Mouse (Mus musculus): Measurements from ENCODE around the gene Zcchc12. TPM values are rescaled to one million over a fixed set of nuclear protein-coding genes. Genes with fewer than 3 reads are reported as not detected.

Zcchc12 gene
- polyA plus RNA-seq (2012; rRNA removed), result not detected in 2 replicates

DNA sequence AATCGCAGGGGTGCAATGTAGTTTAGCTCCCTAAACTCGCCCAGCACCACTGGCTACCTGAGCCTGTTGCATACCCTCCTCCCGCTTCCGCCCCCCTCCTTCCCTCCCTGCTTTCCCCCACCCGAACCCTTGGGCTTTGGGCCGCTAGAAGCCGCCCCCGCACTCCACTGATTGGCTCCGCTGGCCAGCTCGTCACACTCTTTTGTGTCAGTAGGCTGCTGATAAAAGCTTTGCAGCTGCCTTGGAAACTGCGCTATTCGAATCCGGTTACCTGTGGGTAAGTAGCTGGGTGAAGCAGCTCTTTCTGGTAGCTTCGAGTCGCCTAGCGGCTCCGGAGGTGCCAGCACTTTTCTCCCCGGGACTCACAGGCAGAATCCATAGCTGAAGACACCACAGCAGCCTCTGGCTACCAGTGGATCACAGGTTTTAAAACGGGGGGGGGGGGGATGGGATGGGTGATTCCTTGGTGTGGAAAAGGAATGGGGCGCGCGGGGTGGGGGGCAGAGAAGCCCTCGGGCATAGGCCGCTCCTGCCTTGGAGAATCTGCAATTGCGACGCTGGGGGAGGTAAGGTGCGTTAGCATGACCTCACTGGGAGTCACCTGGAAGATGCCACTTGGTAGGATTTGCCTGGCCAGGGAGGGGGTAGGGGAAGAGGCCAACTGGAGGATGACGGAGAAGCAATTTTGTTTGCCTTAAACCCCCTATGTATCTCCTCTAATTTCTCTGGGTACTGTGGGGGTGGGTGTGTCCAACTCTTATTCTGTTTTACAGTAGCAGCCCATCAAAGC, at the start of gene Zcchc12:
Gene Zcchc12, plus strand, starts transcription at position 169 of the 790 bp plus-strand sequence.
- 33% methylated on average over 27 of the region's 28 CpGs for WGBS
- Histone ChIP-seq H3K27ac (ENCODE audit: insufficient read depth, low read length) (no peak within 1 kb of the TSS), H3K4me3 (ENCODE audit: extremely low read depth, insufficient read depth, insufficient read length) (no peak within 1 kb of the TSS), H3K4me1 (ENCODE audit: control insufficient read depth, insufficient read depth, insufficient read length) (no peaks in the 10 kb centered on the region), H3K27me3 (ENCODE audit: control insufficient read depth, insufficient read depth, low read length) (no peaks in the 10 kb centered on the region), H3K36me3 (ENCODE audit: control insufficient read depth, insufficient read depth, low read length) (no peaks in the 10 kb centered on the region)
- no peak for TF ChIP-seq POLR2A (IDR thresholded peaks at IDR 0.05; ENCODE audit: low read depth, low read length)
- TF ChIP-seq CTCF (IDR thresholded peaks at IDR 0.05; ENCODE audit: extremely low read depth, insufficient read depth, insufficient read length, insufficient replicate concordance), result no peak
- peak in 1 of 2 experiments; percentile 3 for DNase-seq (ENCODE audit: low read depth in 1 of 2, low spot score in 2 of 2)

DNA sequence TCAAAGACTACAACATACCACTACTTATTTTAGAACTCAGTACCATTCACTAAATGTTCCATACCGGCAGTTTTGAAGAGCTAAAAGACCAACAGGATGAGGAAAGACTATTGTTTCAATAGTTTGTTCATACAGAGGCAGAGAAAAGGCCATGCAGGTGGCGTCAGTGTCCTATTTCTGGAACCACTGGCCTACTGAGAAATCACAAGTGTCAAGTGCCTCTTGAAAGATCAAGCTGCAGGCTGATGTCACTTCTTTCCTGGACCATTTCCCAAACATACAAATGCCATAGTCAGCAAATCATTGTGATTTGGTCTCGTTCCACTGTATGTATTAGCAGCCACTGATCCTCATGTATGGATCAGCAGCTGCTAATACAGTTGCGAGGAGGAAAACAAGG, 49.0 kb upstream of the Zcchc12 start:
- Histone ChIP-seq H3K4me1 (ENCODE audit: control insufficient read depth, insufficient read depth, insufficient read length) (no peaks in the 10 kb centered on the region), H3K27ac (ENCODE audit: insufficient read depth, low read length) (no peak overlapping the region), H3K4me3 (ENCODE audit: extremely low read depth, insufficient read depth, insufficient read length) (no peak overlapping the region), H3K36me3 (ENCODE audit: control insufficient read depth, insufficient read depth, low read length) (no peaks in the 10 kb centered on the region), H3K27me3 (ENCODE audit: control insufficient read depth, insufficient read depth, low read length) (no peaks in the 10 kb centered on the region)
- TF ChIP-seq CTCF (IDR thresholded peaks at IDR 0.05; ENCODE audit: extremely low read depth, insufficient read depth, insufficient read length, insufficient replicate concordance) (no peak), POLR2A (IDR thresholded peaks at IDR 0.05; ENCODE audit: low read depth, low read length) (no peak)
- DNase-seq (ENCODE audit: low read depth in 1 of 2, low spot score in 2 of 2), result no peak
- 56% methylated on average over 4 of the region's 4 CpGs for WGBS

DNA sequence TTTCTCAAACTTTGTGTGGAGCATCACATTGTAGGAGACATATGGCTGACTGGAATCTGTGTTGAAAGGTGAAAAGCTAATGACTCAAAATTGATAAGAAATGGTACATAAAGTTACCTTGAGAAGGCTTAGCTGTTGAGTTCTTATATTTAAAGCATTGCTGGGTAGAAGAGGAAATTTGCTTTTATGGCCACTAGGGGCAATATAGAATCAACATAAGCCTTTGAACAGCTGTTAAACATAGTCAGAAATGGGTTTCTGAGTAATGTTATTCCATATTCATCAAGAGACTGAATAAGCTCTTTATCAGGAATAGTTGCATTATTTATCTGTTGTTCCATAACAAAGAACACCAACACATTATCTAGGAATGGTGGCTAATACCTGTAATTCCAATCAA, 45.6 kb upstream of the Zcchc12 start:
- no peak overlapping the region for H3K4me3 ChIP-seq (ENCODE audit: extremely low read depth, insufficient read depth, insufficient read length)
- no peak for DNase-seq (ENCODE audit: low read depth in 1 of 2, low spot score in 2 of 2)
- TF ChIP-seq CTCF (IDR thresholded peaks at IDR 0.05; ENCODE audit: extremely low read depth, insufficient read depth, insufficient read length, insufficient replicate concordance), result no peak
- no peak for TF ChIP-seq POLR2A (IDR thresholded peaks at IDR 0.05; ENCODE audit: low read depth, low read length)
- H3K4me1 ChIP-seq (ENCODE audit: control insufficient read depth, insufficient read depth, insufficient read length), result no peaks in the 10 kb centered on the region
- H3K36me3 ChIP-seq (ENCODE audit: control insufficient read depth, insufficient read depth, low read length), result no peaks in the 10 kb centered on the region
- H3K27ac ChIP-seq (ENCODE audit: insufficient read depth, low read length), result no peak overlapping the region
- H3K27me3 ChIP-seq (ENCODE audit: control insufficient read depth, insufficient read depth, low read length), result no peaks in the 10 kb centered on the region

DNA sequence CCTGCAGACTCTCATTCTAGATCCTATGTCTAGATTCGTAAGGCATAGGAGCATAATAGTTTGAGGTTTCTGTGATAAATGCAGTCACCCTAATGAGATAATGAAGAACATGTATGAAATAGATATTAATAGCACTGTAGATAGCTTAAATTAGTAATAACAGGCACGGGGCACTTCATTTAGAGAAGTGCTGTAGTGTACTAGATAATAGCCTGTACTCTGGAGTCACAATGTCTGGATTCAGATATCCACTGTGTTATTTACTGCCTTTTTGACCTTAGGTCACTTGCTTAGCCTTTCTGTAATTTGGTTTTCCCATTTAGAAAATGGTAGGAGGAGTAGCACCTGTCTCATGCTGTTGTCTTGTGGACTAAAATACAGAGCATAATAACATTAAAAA, 39.0 kb upstream of the Zcchc12 start:
- Histone ChIP-seq H3K4me1 (ENCODE audit: control insufficient read depth, insufficient read depth, insufficient read length) (no peaks in the 10 kb centered on the region), H3K4me3 (ENCODE audit: extremely low read depth, insufficient read depth, insufficient read length) (no peak overlapping the region), H3K27ac (ENCODE audit: insufficient read depth, low read length) (no peak overlapping the region), H3K27me3 (ENCODE audit: control insufficient read depth, insufficient read depth, low read length) (no peaks in the 10 kb centered on the region), H3K36me3 (ENCODE audit: control insufficient read depth, insufficient read depth, low read length) (no peaks in the 10 kb centered on the region)
- DNase-seq (ENCODE audit: low read depth in 1 of 2, low spot score in 2 of 2), result no peak
- TF ChIP-seq CTCF (IDR thresholded peaks at IDR 0.05; ENCODE audit: extremely low read depth, insufficient read depth, insufficient read length, insufficient replicate concordance), result no peak
- TF ChIP-seq POLR2A (IDR thresholded peaks at IDR 0.05; ENCODE audit: low read depth, low read length), result no peak
- WGBS, result 79% methylated on average over 2 of the region's 2 CpGs

DNA sequence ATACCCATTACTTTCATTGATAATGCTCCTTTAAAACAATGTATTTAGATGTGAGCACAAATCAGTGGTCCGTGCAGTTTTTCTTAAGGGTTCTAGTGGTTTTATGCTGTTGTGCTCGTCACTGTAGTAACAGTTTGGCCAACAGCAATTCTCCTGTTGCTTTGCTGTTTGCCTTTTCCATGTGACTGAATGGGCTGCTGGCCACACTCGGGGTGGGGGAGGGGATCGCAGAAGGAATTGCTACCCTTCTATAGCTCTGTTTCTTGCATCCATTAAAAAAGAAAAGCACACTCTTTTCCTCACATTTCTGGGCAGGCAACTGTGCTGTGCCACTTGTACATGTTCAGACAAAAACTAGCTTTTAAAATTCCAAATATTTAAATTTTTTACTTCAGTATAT, 34.1 kb upstream of the Zcchc12 start:
- Histone ChIP-seq H3K27ac (ENCODE audit: insufficient read depth, low read length) (no peak overlapping the region), H3K4me1 (ENCODE audit: control insufficient read depth, insufficient read depth, insufficient read length) (no peaks in the 10 kb centered on the region), H3K4me3 (ENCODE audit: extremely low read depth, insufficient read depth, insufficient read length) (no peak overlapping the region), H3K36me3 (ENCODE audit: control insufficient read depth, insufficient read depth, low read length) (no peaks in the 10 kb centered on the region), H3K27me3 (ENCODE audit: control insufficient read depth, insufficient read depth, low read length) (no peaks in the 10 kb centered on the region)
- TF ChIP-seq CTCF (IDR thresholded peaks at IDR 0.05; ENCODE audit: extremely low read depth, insufficient read depth, insufficient read length, insufficient replicate concordance), result no peak
- no peak for TF ChIP-seq POLR2A (IDR thresholded peaks at IDR 0.05; ENCODE audit: low read depth, low read length)
- 67% methylated on average over 4 of the region's 4 CpGs for WGBS
- no peak for DNase-seq (ENCODE audit: low read depth in 1 of 2, low spot score in 2 of 2)

DNA sequence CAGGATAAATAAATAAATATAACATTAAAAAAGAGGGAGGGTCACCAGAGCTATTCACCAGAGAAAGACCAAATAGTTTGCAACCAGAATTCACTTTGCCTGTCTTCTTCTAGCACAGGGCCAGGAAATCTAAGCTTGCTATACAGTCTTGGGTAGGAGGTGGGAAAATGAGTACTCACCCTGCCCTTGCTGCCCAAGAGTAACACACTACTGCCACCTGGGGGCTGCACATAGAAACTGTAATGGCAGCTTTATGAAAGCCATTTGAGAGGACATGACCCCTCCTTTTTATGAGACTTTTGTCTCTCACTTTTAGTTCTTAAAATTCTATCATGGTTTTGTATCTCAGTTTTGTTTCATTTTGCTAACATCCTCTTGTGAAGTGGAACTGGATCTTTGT, 12.1 kb upstream of the Zcchc12 start:
- no peak for TF ChIP-seq POLR2A (IDR thresholded peaks at IDR 0.05; ENCODE audit: low read depth, low read length)
- peak; percentile 30; the same call in 1 of the 2 replicates for TF ChIP-seq CTCF (IDR thresholded peaks at IDR 0.05; ENCODE audit: extremely low read depth, insufficient read depth, insufficient read length, insufficient replicate concordance)

DNA sequence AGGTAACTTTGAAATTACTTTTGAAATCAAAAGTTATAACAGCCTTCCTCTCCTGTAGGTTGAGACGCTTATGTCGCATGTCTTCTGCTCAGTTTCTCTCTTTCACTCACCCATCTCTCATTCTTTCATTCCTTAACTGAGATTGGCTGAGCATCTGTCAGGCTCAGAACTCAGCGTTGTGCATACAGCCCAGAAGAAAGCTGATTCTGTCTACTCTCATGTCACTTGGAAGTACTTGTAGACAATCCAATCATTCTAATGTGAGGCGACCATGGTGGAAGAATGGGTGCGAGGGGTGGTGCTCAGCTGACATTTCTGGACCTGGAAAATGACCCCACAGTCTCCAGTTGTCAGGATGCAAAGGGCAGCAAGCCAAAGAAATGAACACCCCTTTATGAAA, 9.7 kb upstream of the Zcchc12 start:
- Histone ChIP-seq H3K4me1 (ENCODE audit: control insufficient read depth, insufficient read depth, insufficient read length) (no peaks in the 10 kb centered on the region), H3K27ac (ENCODE audit: insufficient read depth, low read length) (no peak overlapping the region), H3K36me3 (ENCODE audit: control insufficient read depth, insufficient read depth, low read length) (no peaks in the 10 kb centered on the region), H3K4me3 (ENCODE audit: extremely low read depth, insufficient read depth, insufficient read length) (no peak overlapping the region), H3K27me3 (ENCODE audit: control insufficient read depth, insufficient read depth, low read length) (no peaks in the 10 kb centered on the region)
- WGBS, result 78% methylated on average over 5 of the region's 5 CpGs
- no peak for TF ChIP-seq CTCF (IDR thresholded peaks at IDR 0.05; ENCODE audit: extremely low read depth, insufficient read depth, insufficient read length, insufficient replicate concordance)
- DNase-seq (ENCODE audit: low read depth in 1 of 2, low spot score in 2 of 2), result no peak

More for the DNA sequence above, 12.1 kb upstream of the Zcchc12 start:
- Histone ChIP-seq H3K27me3 (ENCODE audit: control insufficient read depth, insufficient read depth, low read length) (no peaks in the 10 kb centered on the region), H3K4me1 (ENCODE audit: control insufficient read depth, insufficient read depth, insufficient read length) (no peaks in the 10 kb centered on the region), H3K27ac (ENCODE audit: insufficient read depth, low read length) (no peak overlapping the region), H3K36me3 (ENCODE audit: control insufficient read depth, insufficient read depth, low read length) (no peaks in the 10 kb centered on the region), H3K4me3 (ENCODE audit: extremely low read depth, insufficient read depth, insufficient read length) (no peak overlapping the region)
- peak in 1 of 2 experiments; percentile 26 for DNase-seq (ENCODE audit: low read depth in 1 of 2, low spot score in 2 of 2)

All from spleen, adult 2 months (tissue).